Mouse (Mus musculus): ENCODE data around the gene Zbtb48.

DNA sequence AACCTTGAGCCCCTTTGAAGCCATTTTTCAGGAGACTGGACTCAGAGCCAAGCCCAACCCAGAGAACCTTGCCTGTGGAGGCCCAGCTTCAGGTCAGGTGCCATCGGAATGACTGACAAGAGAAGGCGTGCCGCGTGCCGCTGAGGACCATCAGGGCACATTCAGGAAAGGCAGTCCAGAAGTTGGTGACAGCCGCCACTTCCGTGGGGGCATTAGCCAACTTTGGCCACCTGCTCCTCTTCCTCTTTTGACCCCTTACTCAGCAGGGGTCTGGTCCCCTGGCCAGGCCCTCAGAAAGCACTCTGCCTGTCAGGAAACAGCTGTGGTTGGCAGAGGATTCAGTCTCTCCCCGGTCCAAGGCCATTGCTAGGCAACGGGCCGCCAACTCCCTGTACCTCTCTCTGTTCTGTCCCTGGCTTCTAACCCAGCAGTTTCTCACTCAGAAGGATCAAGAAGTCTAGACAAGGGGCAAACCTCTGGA, 44.7 kb upstream of the Zbtb48 start, which contains the start of gene Plekhg5:
- TF ChIP-seq CTCF (IDR thresholded peaks at IDR 0.05; ENCODE audit: low read depth, low read length) = no peak
- no peak for TF ChIP-seq GATA1 (IDR thresholded peaks at IDR 0.05; ENCODE audit: borderline replicate concordance, low read length)
- TF ChIP-seq GATA2 (IDR thresholded peaks at IDR 0.05; ENCODE audit: borderline replicate concordance, low read depth, low read length) = no peak
